Mouse (Mus musculus) naive thymus-derived CD4-positive, alpha-beta T cell, adult 5 months (primary cell): ENCODE results near the gene Gas2l2. TPM values are rescaled to one million over a fixed set of nuclear protein-coding genes. Genes with fewer than 3 reads are reported as not detected.

Experiments
- polyA plus RNA-seq: library from polyadenylated mRNA; unstranded; fragments of 100-300 nt; shearing (Covaris generic); gene quantifications from one replicate; pipeline ENCODE4 v1.2.1, GENCODE M21; 2017

Gas2l2 gene
- not detected for polyA plus RNA-seq

DNA sequence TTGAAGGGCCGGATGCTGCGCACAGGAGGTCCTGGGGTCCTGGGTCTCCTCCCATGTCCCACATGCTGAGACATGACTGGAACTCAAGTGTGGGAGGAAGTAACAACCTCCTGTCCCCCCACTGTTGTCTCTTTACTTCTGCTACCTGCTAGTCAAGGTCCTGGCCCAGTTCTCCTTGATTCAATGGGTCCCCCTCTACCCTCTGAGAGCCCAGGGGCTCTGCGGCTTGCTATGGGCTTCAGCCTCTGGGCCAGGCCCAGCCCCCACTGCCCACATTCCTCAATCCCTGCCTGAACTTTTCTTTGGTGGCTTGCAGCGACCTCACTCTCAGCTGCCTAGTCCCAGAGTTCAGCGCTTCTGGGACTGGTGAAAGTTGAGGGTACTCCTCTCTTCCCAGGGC, at the start of gene Gas2l2:
Gene Gas2l2, minus strand, starts transcription at position 101 of the 400 bp plus-strand sequence.

DNA sequence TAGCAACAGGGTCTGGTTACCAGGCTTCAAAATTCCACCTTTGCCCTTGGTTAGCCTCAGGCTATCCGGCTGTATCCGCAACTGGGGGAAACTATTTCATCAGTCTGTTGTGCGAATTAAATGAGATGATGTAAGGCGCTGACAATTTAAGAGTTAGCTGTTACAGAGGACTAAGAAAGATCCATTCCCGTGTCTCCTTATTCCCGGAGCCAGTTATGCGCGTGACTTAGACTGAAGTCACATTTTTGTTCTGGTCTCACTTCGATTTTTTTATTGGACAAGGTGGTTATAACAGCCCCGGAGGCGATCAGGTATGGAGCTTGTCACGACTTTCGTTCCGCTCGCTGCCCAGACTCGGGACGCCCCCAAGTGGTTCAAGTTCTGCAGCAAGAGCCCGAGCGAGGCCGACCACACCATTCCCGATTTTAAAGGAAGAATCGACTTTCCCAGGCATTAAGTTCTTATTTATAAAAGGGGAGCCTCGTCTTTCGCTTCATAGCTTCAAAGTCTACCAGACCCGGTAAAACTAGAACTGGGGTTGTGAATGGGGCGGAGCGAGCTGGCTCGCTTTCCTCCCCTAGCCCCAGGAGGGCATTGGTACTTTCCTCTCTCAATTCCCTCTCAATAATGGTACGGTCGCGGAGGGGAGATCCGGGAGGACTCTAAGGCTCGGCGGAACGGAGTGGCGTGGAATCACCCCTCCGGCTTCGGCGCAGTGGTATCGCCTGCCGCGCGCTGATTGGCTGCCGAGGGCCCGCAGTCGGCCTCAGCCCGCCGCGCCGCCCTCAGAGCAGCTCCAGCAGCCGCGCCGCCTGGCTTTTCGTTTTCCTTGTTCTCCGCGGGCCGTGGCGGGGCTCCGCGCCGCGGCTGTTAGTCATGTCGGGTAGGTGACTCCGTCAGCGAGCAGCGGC, 43.3 kb upstream of the Gas2l2 start, which contains the start of gene Taf15:
Gene Taf15, plus strand, starts transcription at position 763 of the 911 bp plus-strand sequence.

DNA sequence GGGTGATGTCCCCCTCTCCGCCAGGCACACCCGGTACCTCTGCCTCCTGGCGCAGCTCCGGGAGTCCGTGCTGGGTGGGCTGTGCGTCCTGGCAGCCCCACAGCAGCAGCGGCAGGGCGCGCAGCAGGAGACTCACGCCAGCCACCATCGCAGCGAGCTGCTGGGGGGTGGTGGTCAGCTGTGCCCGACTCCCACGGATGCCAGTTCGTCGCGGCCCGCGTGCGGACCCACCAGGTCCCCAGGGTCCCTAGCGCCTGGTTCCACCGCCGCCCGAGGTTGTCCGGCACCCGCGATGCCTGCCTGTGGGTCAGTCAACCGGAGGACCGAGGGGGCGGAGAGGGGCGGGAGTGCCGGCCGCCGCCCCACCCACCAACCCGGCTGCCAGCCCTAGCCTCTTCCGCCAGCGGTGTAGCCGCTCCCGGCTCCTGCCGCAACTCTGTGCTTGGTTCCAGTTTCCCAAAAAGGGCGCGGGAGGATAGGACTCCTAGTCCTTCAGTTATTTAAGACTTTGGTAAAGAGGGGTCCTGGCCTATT, 33.5 kb upstream of the Gas2l2 start, which contains the start of gene Mmp28:
Gene Mmp28, minus strand, starts transcription at position 361 of the 534 bp plus-strand sequence.

DNA sequence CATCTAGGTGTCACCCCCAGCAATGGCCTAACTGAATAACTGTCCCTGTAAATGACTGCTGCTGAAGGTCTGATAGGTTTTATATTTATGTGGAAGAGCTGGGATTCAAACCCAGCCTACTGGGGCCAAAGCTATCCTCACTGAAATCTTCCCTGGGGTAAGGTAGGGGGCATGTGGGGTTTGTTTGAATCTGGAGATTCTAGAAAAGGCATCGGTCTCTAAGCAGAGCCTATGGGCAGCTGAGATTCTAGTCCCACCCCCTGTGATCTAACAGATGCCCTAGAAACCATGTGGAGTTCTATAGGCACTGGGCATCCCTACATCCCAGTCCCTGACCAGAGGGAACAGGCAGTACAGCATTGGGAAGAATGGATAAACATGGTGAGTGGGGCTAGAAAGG, 8.1 kb upstream of the Gas2l2 start, which contains the start of gene 1700020L24Rik:
Gene 1700020L24Rik, plus strand, starts transcription at position 301 of the 400 bp plus-strand sequence.

DNA sequence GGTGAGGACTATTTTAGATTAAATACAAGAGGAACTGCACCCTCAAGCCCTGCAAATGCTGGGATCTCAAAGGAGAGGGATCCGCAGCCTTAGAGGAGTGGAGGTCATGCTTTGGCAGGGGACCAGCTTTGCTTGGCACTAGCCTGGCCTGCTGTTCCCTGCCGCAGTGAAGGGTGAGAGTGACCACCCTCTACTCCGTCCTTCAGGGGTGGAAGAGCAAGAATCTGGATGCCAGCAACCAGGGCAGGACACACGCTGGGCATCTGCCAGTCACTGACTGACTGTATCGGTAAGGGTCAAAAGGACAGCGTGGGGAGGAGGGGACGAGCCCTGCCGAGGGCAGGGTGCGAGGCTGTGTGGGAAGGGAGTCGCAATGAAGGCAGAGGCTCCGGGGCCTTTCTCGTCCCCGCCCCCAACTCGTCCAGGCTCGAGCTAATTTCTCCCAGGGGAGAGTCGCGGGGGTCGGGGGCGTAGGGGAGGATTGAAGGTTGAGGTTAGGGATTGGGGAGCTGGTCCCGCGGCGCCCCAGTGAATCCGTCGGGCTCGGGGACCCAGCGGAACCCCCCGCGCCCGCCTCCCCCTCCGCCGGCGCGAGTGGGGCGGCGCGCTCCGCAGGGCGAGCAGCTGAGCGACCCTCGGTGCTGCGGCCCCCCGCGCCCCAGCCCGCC, 20.0 kb downstream of the Gas2l2 start, which contains the start of gene Rasl10b:
Gene Rasl10b, plus strand, starts transcription at position 51 of the 668 bp plus-strand sequence.

Other genes with a start within 250 kb of the Gas2l2 start
- gene Slfn3, start 238.1 kb downstream of the Gas2l2 start, polyA plus RNA-seq: 2.9 TPM
- gene Slfn14, start 142.7 kb downstream of the Gas2l2 start, polyA plus RNA-seq: not detected
- gene Ap2b1, start 130.4 kb downstream of the Gas2l2 start, polyA plus RNA-seq: 43.9 TPM
- gene Pex12, start 126.9 kb downstream of the Gas2l2 start, polyA plus RNA-seq: 12.1 TPM
- gene Rasl10b, start 20.3 kb downstream of the Gas2l2 start, polyA plus RNA-seq: not detected
- 0.87 TPM for gene 1700020L24Rik, start 8.2 kb upstream of the Gas2l2 start, polyA plus RNA-seq
- gene Mmp28, start 33.6 kb upstream of the Gas2l2 start, polyA plus RNA-seq: not detected
- gene Taf15, start 43.6 kb upstream of the Gas2l2 start, polyA plus RNA-seq: 22.8 TPM
- not detected for gene Heatr9, start 92.7 kb upstream of the Gas2l2 start, polyA plus RNA-seq
- gene Ccl5, start 101.1 kb upstream of the Gas2l2 start, polyA plus RNA-seq: 1.4 TPM
- not detected for gene Ccl9, start 149.2 kb upstream of the Gas2l2 start, polyA plus RNA-seq
- gene Ccl6, start 163.6 kb upstream of the Gas2l2 start, polyA plus RNA-seq: not detected
- not detected for gene Rpl9-ps1, start 216.2 kb upstream of the Gas2l2 start, polyA plus RNA-seq
- gene Ccl3, start 219.9 kb upstream of the Gas2l2 start, polyA plus RNA-seq: not detected
- not detected for gene Ccl4, start 233.1 kb upstream of the Gas2l2 start, polyA plus RNA-seq